Mouse (Mus musculus): ENCODE data around the gene Daam1.
"Not testable (repeated sequence)": the region's sequence is repeated elsewhere in the genome, so short reads cannot be mapped to it uniquely, and the experiment has no call there.

DNA sequence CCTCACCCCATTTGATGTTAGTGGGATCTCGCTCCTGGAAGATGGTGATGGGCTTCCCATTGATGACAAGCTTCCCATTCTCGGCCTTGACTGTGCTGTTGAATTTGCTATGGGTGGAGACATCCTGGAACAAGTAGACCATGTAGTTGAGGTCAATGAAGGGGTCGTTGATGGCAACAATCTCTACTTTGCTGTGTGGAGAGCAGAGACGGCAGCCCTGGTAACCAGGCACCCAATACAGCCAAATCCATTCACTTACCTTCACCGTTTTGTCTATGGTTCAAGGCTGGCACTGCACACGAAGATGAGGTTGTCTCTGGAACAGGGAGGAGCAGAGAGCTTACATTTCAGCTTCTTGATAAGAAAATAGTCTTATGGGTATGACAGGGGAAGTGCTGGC lies 16.1 kb downstream of the Daam1 start:
- TF ChIP-seq CTCF, EP300 (IDR thresholded peaks at IDR 0.05): not testable (repeated sequence)

All from lung, postnatal 0 days (tissue).